9 mouse cellular contexts compared by ENCODE assay signal in genomic region chr8:92176101-92176500, GRCm38 (mm10).
"Had no signal": no experiment of that assay in that cellular context is flagged by ENCODE, and none has a peak within 500 bp of the region (broad histone marks: within the 10 kb centered on the region; RNA-seq: fewer than 3 reads in every experiment).

No protein-coding gene starts in this region.

- H3K4me3 ChIP-seq: intestine, embryonic 15.5 days; limb, embryonic 15.5 days; liver, embryonic 12.5 days; neural tube, embryonic 12.5 days had no signal

- H3K4me1 ChIP-seq: intestine, embryonic 15.5 days; liver, embryonic 12.5 days had no signal

- DNase-seq: kidney, adult 18-20 months; kidney, postnatal 10 days; midbrain, embryonic 14.5 days; thymus, adult 2 months; thymus, postnatal 25 days had no signal

- H3K36me3 ChIP-seq: intestine, embryonic 15.5 days; limb, embryonic 15.5 days; liver, embryonic 12.5 days; neural tube, embryonic 12.5 days had no signal

- H3K27ac ChIP-seq: intestine, embryonic 15.5 days; limb, embryonic 15.5 days; liver, embryonic 12.5 days; neural tube, embryonic 12.5 days had no signal

- ATAC-seq: intestine, embryonic 15.5 days; liver, embryonic 12.5 days had no signal

- H3K4me2 ChIP-seq: intestine, embryonic 15.5 days; limb, embryonic 15.5 days; liver, embryonic 12.5 days; neural tube, embryonic 12.5 days had no signal

- H3K9ac ChIP-seq: intestine, embryonic 15.5 days; limb, embryonic 15.5 days; liver, embryonic 12.5 days; neural tube, embryonic 12.5 days had no signal

- H3K9me3 ChIP-seq: intestine, embryonic 15.5 days; limb, embryonic 15.5 days; liver, embryonic 12.5 days; neural tube, embryonic 12.5 days had no signal

- H3K27me3 ChIP-seq: intestine, embryonic 15.5 days; limb, embryonic 15.5 days; liver, embryonic 12.5 days; neural tube, embryonic 12.5 days had no signal
